Mouse (Mus musculus): ENCODE data around the gene Cyp39a1.
A peak's percentile ranks its signal among the peaks of the same experiment; 100 is the strongest.

DNA sequence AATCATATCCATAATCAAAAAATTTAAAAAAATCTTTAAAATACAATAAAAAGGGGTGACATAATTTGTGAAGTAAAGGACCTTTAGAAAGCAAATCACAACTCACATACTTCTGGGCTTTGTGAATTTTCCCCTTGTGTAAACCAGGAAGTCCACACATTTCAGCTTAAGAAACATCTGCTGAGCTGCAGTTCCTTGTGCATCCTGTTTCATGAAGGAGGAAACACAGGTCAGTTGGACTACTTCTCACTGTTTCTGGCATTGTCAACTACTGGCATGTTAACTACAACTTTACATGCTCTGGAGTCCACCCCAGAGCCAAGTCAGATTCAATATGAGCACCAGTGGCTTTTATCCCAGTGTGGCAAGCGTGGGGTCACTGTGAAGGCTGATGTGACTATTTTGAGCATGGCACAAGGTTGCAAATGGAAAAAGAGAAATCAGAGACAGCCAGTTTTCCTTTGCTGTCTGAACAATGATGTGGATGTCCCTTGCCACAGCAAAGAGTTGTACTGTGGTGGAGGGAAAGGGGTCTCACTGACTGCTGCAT lies 127.6 kb downstream of the Cyp39a1 start:
- TF ChIP-seq CTCF (IDR thresholded peaks at IDR 0.05) (peak; percentile 30), POLR2A (IDR thresholded peaks at IDR 0.05; ENCODE audit: insufficient read depth, low read depth, low read length) (no peak)
